Mouse (Mus musculus): ENCODE measurements at regions not wholly inside any gene's neighbourhood (a gene's known extent, or its start where the extent isn't known, plus 50 kb on each side); places are given as distances from the start of the nearest gene placed in this dataset.

- Histone ChIP-seq H3K4me1 (ENCODE audit: control insufficient read depth, insufficient read depth, low read length) (0 out of 2 replicates have a peak, but pooled peaks cover 3% of the 10 kb centered on the region), H3K27ac (ENCODE audit: insufficient read depth, low read length) (no peak overlapping the region), H3K4me3 (ENCODE audit: insufficient read depth, low read length) (no peak overlapping the region)
- TF ChIP-seq POLR2A (IDR thresholded peaks at IDR 0.05; ENCODE audit: low read depth, low read length): no peak
- no peak for TF ChIP-seq CTCF (IDR thresholded peaks at IDR 0.05; ENCODE audit: borderline replicate concordance, insufficient read depth, low read length)
These were observed 243.6 kb upstream of the Clec14a start for GRCm38 (mm10) chr12:58512645-58513044.

- H3K4me1 ChIP-seq (ENCODE audit: control insufficient read depth, insufficient read depth, low read length): no peaks in the 10 kb centered on the region
- H3K4me3 ChIP-seq (ENCODE audit: insufficient read depth, low read length): no peak overlapping the region
- TF ChIP-seq POLR2A (IDR thresholded peaks at IDR 0.05; ENCODE audit: low read depth, low read length) (no peak), CTCF (IDR thresholded peaks at IDR 0.05; ENCODE audit: borderline replicate concordance, insufficient read depth, low read length) (no peak)
- H3K27ac ChIP-seq (ENCODE audit: insufficient read depth, low read length): no peak overlapping the region
These were observed 235.2 kb upstream of the Clec14a start for GRCm38 (mm10) chr12:58504283-58504682.

- no peaks in the 10 kb centered on the region for H3K4me1 ChIP-seq (ENCODE audit: control insufficient read depth, insufficient read depth, low read length)
- H3K27ac ChIP-seq (ENCODE audit: insufficient read depth, low read length): no peak overlapping the region
- no peak for TF ChIP-seq POLR2A (IDR thresholded peaks at IDR 0.05; ENCODE audit: low read depth, low read length)
- no peak for TF ChIP-seq CTCF (IDR thresholded peaks at IDR 0.05; ENCODE audit: borderline replicate concordance, insufficient read depth, low read length)
- H3K4me3 ChIP-seq (ENCODE audit: insufficient read depth, low read length): no peak overlapping the region
These were observed 205.1 kb upstream of the Clec14a start for GRCm38 (mm10) chr12:58474181-58474580.

GRCm38 (mm10) chr12:58473511-58473910 is 204.4 kb upstream of the Clec14a start:
- no peak for TF ChIP-seq POLR2A (IDR thresholded peaks at IDR 0.05; ENCODE audit: low read depth, low read length)
- no peak for TF ChIP-seq CTCF (IDR thresholded peaks at IDR 0.05; ENCODE audit: borderline replicate concordance, insufficient read depth, low read length)
- Histone ChIP-seq H3K4me1 (ENCODE audit: control insufficient read depth, insufficient read depth, low read length) (no peaks in the 10 kb centered on the region), H3K27ac (ENCODE audit: insufficient read depth, low read length) (no peak overlapping the region), H3K4me3 (ENCODE audit: insufficient read depth, low read length) (no peak overlapping the region)

GRCm38 (mm10) chr12:58460465-58460864 is 191.4 kb upstream of the Clec14a start:
- Histone ChIP-seq H3K4me1 (ENCODE audit: control insufficient read depth, insufficient read depth, low read length) (no peaks in the 10 kb centered on the region), H3K27ac (ENCODE audit: insufficient read depth, low read length) (no peak overlapping the region), H3K4me3 (ENCODE audit: insufficient read depth, low read length) (no peak overlapping the region)
- TF ChIP-seq CTCF (IDR thresholded peaks at IDR 0.05; ENCODE audit: borderline replicate concordance, insufficient read depth, low read length): no peak

GRCm38 (mm10) chr12:58454828-58455227 is 185.7 kb upstream of the Clec14a start:
- Histone ChIP-seq H3K27ac (ENCODE audit: insufficient read depth, low read length) (peak overlapping the region; percentile 63; the same call in 1 of the 2 replicates), H3K4me1 (ENCODE audit: control insufficient read depth, insufficient read depth, low read length) (peaks cover 4% of the 10 kb centered on the region; the same call in 1 of the 2 replicates), H3K4me3 (ENCODE audit: insufficient read depth, low read length) (no peak overlapping the region)
- TF ChIP-seq CTCF (IDR thresholded peaks at IDR 0.05; ENCODE audit: borderline replicate concordance, insufficient read depth, low read length): no peak
- TF ChIP-seq POLR2A (IDR thresholded peaks at IDR 0.05; ENCODE audit: low read depth, low read length): no peak

- H3K4me3 ChIP-seq (ENCODE audit: insufficient read depth, low read length): no peak overlapping the region
- H3K27ac ChIP-seq (ENCODE audit: insufficient read depth, low read length): no peak overlapping the region
- H3K4me1 ChIP-seq (ENCODE audit: control insufficient read depth, insufficient read depth, low read length): peaks cover 2% of the 10 kb centered on the region; the same call in 1 of the 2 replicates
- TF ChIP-seq CTCF (IDR thresholded peaks at IDR 0.05; ENCODE audit: borderline replicate concordance, insufficient read depth, low read length) (no peak), POLR2A (IDR thresholded peaks at IDR 0.05; ENCODE audit: low read depth, low read length) (no peak)
These were observed 173.9 kb upstream of the Clec14a start for GRCm38 (mm10) chr12:58443007-58443406.

GRCm38 (mm10) chr12:58441962-58442361 is 172.9 kb upstream of the Clec14a start:
- no peak overlapping the region for H3K4me3 ChIP-seq (ENCODE audit: insufficient read depth, low read length)
- TF ChIP-seq CTCF (IDR thresholded peaks at IDR 0.05; ENCODE audit: borderline replicate concordance, insufficient read depth, low read length) (no peak), POLR2A (IDR thresholded peaks at IDR 0.05; ENCODE audit: low read depth, low read length) (no peak)
- H3K4me1 ChIP-seq (ENCODE audit: control insufficient read depth, insufficient read depth, low read length): peaks cover 2% of the 10 kb centered on the region; the same call in 1 of the 2 replicates
- H3K27ac ChIP-seq (ENCODE audit: insufficient read depth, low read length): no peak overlapping the region

GRCm38 (mm10) chr12:58440666-58441065 is 171.6 kb upstream of the Clec14a start:
- no peak overlapping the region for H3K4me3 ChIP-seq (ENCODE audit: insufficient read depth, low read length)
- H3K27ac ChIP-seq (ENCODE audit: insufficient read depth, low read length): no peak overlapping the region
- H3K4me1 ChIP-seq (ENCODE audit: control insufficient read depth, insufficient read depth, low read length): no peaks in the 10 kb centered on the region
- TF ChIP-seq CTCF (IDR thresholded peaks at IDR 0.05; ENCODE audit: borderline replicate concordance, insufficient read depth, low read length): no peak
- TF ChIP-seq POLR2A (IDR thresholded peaks at IDR 0.05; ENCODE audit: low read depth, low read length): no peak

- no peak overlapping the region for H3K4me3 ChIP-seq (ENCODE audit: insufficient read depth, low read length)
- no peaks in the 10 kb centered on the region for H3K4me1 ChIP-seq (ENCODE audit: control insufficient read depth, insufficient read depth, low read length)
- TF ChIP-seq CTCF (IDR thresholded peaks at IDR 0.05; ENCODE audit: borderline replicate concordance, insufficient read depth, low read length): no peak
- TF ChIP-seq POLR2A (IDR thresholded peaks at IDR 0.05; ENCODE audit: low read depth, low read length): no peak
- H3K27ac ChIP-seq (ENCODE audit: insufficient read depth, low read length): no peak overlapping the region
These were observed 167.9 kb upstream of the Clec14a start for GRCm38 (mm10) chr12:58437031-58437430.

GRCm38 (mm10) chr12:58434504-58434903 is 165.4 kb upstream of the Clec14a start:
- Histone ChIP-seq H3K4me1 (ENCODE audit: control insufficient read depth, insufficient read depth, low read length) (no peaks in the 10 kb centered on the region), H3K27ac (ENCODE audit: insufficient read depth, low read length) (no peak overlapping the region), H3K4me3 (ENCODE audit: insufficient read depth, low read length) (no peak overlapping the region)
- TF ChIP-seq POLR2A (IDR thresholded peaks at IDR 0.05; ENCODE audit: low read depth, low read length) (no peak), CTCF (IDR thresholded peaks at IDR 0.05; ENCODE audit: borderline replicate concordance, insufficient read depth, low read length) (no peak)
